Mouse (Mus musculus) heart, postnatal 36 days (tissue): ENCODE data around the gene Kdm4c. TPM values are rescaled to one million over a fixed set of nuclear protein-coding genes. Genes with fewer than 3 reads are reported as not detected.
"Not testable (repeated sequence)": the region's sequence is repeated elsewhere in the genome, so short reads cannot be mapped to it uniquely, and the experiment has no call there.

Experiments used
- DNase-seq, 2 experiments: peaks; one replicate each; pipeline ENCODE4 v3.0.0; 2021 to 2022
- intact Hi-C: fragments of 180-260 bp; cut with DNase I; formaldehyde crosslinking; loops from one replicate; pipeline ENCODE4 v1.15.1; 2025
- total RNA-seq, 2 experiments: library from RNA; stranded (reverse); gene quantifications; 2 replicates each; pipeline ENCODE4 v1.2.3; 2021

The Kdm4c gene
- total RNA-seq, result 10 to 100 TPM; 12.4 to 13.0 TPM

DNA sequence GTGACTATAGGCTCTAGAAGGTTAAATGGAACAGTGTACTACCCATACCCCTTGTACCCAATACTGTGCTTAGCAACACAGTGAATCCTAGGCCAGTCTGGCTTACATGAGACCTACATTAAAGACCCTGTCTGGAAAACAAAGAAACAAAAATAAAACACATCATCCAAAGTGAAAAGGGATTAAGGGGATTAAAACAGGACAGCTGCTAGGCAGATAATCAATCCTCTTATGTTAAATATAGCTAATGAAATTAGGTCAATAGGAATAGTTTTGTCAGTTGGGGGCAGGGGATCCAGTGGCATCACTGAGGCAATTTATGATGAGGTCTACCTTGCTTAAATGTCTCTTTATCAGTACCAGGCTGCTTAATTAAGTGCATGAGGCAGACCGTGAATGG is at the start of gene Kdm4c:
Gene Kdm4c, plus strand, starts transcription at position 322 of the 400 bp plus-strand sequence.
- DNase-seq, result no peak
- intact Hi-C loops, result no loop called here

DNA sequence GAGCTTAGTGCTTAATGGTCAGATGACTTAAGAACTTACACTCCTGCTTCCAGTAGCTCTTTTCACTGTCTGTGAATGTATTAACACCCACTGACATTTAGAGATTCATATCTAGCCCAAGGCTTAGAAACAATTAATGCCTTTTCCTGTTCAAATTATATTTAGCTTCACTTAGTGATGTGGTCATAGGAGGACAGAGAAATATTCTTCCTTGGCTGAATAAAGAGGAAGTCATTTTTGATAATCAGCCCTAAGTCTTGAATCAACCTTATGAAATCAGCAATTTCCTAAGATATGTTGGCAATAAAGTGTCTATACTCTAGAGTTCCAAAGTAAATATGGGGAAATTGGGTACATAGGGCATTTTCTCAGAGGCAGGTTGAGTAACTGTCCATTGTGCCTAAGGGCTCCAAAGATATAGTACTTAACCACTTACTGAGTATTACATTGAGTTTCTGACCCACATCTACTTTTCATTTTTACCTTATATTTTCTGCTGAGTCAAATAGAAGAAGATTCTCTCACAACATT is 41.0 kb upstream of the Kdm4c start:
- no peak for DNase-seq
- intact Hi-C loops, result no loop called here

DNA sequence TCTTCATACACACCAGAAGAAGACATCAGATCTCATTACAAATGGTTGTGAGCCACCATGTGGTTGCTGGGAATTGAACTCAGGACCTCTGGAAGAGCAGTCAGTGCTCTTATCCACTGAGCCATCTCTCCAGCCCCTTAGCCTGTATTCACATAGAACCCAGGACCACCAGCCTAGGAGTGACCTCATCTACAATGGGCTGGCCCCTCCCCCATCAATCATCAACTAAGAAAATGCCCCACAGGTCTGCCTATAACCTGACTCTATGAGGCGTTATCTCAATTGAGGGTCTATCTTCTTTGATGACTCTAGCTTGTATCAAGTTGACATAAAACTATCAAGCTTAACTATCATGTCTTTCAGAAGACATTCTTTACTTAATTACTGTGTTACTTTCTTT is 20.5 kb upstream of the Kdm4c start:
- intact Hi-C loops, DNase-seq: not testable (repeated sequence)

DNA sequence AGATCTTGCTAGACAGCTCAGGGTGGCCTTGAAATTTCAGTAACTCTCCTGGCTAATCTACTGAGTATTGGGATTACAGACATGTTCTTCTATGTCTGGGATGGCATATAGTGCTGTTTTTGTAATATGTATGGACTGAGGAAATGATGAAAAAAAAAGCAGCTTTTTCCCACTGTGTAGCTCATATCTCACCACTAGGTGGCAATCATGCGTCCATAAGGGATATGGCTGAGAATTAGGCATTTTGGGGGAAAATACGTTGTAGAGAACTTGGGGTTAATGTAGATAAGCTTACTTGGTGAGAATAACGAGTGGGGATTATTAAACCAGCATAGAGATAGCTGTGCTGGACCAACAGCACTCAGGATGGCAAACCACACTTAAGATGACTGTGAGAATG is 19.9 kb upstream of the Kdm4c start:
- intact Hi-C loops, result no loop called here
- no peak for DNase-seq

DNA sequence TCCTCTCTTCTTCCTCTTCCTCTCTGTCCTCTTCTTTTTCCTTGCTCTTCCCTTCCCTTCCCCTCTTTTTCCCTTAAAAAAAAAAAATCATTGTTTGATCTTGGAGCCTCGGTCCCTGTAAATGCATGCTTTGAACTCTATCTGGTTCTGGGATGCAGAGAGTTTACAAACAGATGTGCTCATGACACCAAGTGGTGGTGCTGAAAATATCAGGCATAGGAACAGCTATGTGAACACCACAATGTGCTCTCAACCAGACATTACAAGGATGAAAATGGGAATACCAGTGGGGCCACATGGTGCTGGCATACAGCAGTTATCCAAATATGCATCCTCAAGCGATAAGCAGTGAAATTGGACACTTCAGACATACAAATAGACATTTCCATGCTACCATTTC is 18.1 kb upstream of the Kdm4c start:
- intact Hi-C loops, result no loop called here
- DNase-seq, result no peak

DNA sequence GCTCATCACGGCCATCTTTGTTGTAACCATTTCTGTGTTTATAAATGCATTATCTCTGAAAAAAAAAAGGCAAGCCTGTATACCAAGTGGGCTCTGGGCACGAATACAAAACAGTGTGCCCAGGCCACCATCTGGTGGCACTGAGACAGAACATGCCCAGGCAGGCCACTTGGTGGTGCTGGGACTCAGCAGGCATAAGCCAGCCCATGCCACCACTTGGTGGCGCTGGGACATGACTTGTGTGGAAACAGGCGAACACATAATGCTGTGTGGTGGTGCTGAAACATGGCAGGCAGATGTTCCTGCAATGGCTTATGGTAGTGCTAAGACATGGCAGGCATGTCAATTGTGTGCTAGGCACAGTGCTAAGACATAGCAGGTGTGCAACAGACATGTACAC is 11.3 kb upstream of the Kdm4c start:
- intact Hi-C loops, result no loop called here

DNA sequence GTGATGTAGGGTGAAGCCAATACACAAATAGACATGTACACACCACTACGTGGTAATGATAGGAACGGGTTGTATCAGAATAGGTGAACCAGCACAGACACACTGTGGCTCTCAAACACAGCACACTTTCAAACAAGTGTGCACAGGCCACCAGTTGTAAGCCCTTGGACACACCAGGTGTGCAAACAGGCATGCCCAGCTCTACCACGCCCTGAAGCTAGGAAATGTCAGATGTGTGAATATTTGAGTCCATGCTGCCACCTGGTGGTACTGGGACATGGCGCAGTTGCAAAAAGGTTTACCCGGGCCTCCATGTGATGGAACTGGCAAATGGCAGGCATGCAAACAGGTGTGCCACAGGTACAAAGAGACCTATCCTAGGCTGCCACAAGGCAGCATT is 10.9 kb upstream of the Kdm4c start:
- intact Hi-C loops, result no loop called here
- DNase-seq, result peak; percentile 9 to 17

More for the DNA sequence above, 11.3 kb upstream of the Kdm4c start:
- DNase-seq, result no peak

DNA sequence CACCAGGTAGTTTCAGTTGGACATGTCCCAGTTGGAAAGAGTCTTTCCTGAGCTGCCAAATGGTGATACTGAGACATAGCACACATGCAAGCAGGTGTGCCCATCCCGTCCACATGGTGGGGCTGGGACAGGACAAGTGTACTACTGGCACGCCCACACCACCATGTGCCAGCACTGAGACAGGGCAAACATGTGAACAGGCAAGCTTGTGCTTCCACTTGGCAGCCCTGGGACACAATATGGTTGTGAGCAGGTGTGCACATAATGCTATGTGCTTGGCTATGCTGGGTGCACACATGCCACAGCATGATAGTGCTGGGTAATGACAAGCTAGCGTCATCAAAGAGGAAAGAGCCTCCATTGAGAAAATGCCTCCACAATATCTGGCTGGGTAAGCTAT is 8.8 kb upstream of the Kdm4c start:
- no peak for DNase-seq
- intact Hi-C loops, result no loop called here

DNA sequence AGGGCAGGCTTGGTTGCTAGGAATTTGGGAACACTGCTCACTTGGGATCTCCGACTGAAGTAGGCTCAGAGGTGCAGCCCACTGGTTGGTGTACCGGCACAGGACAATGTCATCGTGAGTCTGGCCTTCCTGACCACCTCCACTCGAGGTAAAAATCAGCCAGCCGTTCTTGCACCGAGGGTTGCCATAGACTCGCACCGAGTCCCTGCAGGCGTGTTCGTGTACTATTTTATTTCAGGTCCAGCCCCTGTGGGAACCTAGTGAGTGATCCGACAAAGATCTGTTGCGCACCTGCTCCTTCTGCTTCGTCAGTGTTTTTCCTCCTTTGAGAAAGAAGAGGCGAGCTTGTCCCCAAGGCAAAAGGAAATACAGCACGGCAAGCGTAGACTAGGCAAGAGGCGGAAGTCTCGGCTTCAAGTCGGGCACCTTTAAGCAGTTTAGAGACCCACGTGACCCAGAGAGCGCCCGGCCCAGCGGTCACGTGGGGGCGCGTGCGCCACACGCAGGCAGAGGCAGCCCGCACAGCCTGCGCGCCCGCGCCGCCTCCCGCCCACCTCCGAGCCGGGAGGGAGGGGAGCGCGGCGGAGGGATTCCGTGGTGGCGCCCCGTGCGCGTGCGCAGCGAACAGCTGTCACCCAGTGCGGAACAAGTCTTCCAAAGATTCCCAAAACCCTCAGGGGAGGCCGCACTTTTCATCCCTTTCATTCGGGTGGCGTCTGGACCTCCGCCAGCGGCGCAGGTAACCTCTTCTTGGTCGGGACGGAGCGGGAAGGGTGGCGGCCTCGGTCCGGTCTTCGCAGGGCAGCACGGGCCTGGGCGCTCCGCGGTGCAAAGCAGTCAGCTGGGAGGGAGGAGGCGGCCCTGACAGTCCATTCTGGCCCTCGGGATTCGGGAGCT is 9.3 kb downstream of the Kdm4c start:
- DNase-seq, result peak; percentile 93 to 97
- intact Hi-C loops, result no loop called here

DNA sequence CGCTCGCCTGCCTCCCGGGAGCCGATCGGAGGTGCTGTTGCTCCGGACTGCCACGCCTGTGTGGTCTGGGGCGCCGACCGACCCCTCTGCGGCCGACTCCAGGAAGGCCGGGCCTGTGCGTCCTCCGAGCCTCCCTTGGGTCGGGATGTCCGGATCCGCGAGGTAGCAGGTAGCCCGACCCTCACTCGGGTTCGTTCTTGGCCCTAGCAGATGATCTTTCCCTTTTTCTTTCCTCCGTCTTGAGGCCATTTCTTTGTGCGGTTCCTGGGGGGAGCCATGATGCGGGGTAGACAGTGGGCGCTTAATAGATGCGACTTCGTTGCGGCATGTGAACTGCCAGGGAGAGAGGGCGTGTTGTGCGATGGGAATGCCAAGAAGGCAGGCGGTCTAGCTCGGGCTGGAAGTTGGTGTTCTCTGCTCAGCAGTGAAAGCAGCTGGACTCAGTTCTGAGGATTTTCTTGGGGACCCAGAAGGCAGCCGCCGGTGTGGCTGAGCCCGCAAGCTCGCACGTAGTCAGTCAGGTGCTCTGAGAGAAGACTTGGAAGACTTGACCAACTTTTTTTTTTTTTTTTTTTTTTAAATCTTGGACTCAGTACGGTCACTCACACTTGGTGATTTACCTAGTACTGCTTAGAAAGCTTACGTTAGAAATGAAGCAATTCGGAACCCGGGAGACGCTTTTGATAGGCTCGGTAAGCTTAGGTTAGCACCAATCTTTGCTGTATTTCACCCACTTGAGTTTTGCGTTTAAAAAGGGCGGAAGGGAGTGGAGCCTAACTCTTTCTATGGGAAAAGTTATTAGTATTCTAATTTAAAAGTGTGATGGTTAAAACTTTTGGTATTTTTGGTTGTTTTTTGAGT is 10.2 kb downstream of the Kdm4c start:
- peak in 1 of 2 experiments; percentile 45 for DNase-seq
- intact Hi-C loops, result no loop called here

DNA sequence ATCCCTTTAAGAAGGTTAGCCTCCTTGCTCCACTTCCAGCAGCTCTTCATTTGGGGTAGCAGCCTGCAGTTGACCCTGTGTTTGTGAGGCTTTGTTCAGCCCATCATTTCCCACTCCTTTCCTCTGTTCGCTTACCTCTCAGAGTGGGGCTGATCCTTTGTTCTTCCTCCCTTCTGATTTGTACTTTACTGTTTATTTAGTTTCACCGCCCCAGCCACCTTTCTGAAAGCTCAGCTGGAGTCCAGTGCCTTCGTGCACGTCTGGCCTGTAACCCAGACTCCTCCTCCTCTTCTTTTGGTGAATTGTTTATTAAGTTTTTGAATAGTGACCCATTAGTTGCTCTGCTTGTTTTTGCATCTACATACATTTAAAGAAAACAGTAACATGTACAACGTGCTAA is 15.6 kb downstream of the Kdm4c start:
- intact Hi-C loops, result no loop called here
- DNase-seq, result no peak

DNA sequence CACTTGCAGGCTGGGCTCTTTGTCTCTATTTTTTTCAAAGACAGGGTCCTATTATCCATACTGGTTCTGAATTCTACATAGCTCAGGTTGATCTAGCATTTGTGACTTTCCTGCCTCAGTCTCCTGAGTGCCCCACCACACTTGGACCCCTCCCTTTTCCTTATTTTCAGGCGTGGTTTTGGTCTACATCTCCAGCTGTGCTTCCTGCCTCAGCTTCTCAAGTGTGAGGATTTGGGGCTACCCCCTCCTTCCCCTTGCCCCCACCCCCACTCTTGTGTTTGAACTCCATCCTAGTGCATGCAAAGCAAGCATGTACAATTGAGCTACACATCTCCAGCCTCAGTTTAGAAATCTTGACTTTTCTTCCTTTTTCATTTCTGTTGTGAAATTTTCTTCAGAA is 16.2 kb downstream of the Kdm4c start:
- intact Hi-C loops, result no loop called here

DNA sequence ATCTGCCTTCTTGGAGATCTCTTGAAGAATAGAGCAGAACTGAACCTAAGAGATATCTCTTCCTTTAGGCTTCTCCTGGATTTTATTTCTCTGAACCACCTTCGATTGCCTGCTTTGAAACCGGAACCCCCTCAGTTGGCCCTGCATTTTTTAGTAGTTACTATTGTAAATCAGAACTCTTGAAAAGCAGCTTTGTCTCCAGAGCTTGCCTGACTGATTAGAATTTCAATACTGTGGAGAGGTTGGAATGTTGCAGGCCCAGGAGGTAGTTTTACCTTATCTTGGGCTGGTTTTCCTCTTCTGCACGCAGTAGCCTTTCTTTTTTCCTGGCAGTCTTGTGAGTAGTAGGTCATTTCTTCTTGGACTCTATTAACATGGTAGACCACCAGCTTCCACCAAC is 17.0 kb downstream of the Kdm4c start:
- intact Hi-C loops, result no loop called here
- DNase-seq, result no peak

More for the DNA sequence above, 16.2 kb downstream of the Kdm4c start:
- DNase-seq, result no peak

DNA sequence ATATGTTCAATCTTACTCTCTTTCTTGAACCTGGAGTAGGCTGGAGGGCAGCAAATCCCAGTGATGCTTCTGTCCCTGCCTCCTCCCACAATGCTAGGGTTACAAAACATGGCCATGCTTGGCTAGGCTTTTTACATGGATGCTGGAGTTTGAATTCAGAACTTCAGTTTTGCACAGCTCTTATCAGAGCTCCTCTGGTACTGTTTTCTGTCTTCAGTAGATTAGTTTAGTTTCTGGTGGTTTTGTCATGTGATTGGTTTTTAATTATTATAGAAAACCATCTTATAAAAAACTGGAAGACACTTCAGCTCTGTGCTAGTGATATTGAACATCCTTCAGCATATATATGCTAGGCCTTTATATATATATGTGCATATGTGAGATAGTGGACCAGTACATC is 19.6 kb downstream of the Kdm4c start:
- intact Hi-C loops, result no loop called here
- no peak for DNase-seq

DNA sequence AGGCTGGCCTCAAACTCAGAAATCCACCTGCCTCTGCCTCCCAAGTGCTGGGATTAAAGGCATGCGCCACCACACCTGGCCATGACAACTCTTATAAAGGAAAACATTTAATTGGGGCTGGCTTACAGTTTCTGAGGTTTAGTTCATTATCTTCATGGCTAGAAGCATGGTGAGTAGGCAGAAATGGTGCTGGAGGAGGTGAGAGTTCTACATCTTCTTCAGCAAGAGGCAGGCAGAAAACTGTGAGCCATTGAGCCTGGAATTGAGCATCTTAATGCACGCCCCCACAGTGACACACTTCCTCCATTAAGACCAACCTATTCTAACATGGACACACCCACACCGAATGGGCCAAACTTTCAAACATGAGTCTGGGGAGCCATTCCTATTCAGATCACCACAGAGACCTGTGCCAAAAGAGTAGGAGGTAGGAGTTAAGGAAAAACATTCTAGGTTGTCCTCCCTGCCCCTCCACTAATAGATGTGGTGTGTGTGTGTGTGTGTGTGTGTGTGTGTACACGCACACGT is 22.2 kb downstream of the Kdm4c start:
- intact Hi-C loops, result no loop called here
- DNase-seq, result no peak

DNA sequence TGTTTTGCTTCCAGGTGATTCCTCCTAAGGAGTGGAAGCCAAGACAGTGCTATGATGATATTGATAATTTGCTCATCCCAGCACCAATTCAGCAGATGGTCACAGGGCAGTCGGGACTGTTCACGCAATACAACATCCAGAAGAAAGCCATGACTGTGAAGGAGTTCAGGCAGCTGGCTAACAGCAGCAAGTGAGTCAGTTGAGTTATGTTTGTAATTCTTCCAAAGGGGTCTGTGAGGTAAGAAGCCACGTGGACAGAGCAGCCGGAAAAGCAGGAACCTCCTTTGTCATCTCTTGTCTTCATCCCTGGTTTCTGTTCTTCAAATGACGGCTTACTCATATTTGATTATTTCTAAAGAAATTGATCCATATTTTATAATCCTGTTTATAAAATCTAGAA is 28.9 kb downstream of the Kdm4c start:
- no peak for DNase-seq
- intact Hi-C loops, result no loop called here

DNA sequence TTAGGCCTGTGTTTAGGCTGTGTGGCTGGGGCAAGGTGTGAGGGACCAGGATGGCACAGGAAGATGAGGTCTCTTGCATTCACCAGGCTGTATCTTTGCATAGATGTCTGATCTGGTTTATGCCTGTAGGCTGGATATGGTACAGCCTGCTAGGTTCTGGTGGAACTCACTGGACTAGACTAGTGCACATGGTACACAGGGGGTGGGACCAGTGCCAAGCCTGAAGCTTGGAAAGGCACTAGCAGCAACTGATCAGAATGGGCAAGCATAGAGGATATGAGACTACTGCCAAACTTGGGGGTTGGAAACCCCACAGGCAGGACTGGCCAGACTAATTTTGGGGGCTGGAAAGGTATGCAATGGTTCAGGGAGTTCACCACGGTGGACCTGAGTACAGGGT is 35.2 kb downstream of the Kdm4c start:
- no peak for DNase-seq
- intact Hi-C loops, result no loop called here

DNA sequence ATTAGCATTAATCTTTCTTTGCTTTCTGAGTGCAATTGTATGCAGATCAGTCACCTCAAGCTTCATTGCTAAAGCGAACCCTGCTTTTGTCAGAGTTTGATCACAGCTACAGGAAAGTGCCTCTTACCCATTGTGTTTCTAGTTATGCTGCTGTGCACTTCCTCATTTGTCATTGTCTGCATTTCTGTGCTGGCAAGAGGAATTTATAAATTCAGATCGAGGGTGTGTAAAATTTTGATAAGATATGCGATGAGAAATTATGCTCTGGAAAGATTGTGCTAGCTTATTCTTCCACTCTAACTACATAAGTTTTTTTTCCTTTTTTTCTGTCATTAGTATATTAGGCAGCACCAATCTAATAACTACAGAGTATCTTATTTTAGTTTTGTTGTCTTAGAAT is 37.9 kb downstream of the Kdm4c start:
- no peak for DNase-seq
- intact Hi-C loops, result no loop called here

DNA sequence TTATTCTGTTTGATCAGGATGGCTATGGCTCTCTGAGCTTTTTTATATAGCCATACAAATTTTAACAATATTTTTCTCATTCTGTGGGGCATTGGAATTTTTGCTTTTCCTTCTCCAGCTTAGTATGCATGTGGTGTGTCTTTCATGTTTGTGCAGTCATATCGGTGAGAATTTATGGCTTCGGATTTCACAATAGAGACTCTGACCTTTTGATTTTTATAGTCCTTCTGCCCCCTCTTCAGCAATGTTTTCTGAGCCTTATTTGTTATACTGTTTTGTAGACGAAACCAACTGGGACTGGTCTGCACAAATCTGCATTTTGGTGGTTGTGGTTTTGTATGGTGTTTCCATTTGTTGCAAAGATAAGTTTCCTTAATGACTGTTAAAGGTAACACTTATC is 45.6 kb downstream of the Kdm4c start:
- DNase-seq, result no peak
- intact Hi-C loops, result no loop called here

DNA sequence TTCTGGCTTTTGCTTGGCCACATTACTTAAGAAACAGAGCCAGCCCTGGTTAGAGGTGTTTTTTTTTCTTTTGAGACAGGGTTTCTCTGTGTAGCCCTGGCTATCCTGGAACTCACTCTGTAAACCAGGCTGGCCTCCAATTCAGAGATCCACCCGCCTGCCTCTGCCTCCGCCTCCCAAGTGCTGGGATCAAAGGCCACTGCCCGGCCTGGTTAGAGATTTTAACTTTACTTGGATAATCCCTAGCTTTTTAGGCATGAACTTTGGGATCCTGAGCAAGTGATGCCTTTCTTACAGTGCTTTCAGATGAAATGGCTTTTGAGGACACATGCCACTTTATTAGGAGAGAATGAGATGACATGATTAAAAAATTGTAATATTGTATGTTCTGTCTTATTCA is 52.4 kb downstream of the Kdm4c start:
- intact Hi-C loops, result no loop called here
- no peak for DNase-seq
